Mouse (Mus musculus): Measurements from ENCODE around the gene B3galnt1.
A peak's percentile ranks its signal among the peaks of the same experiment; 100 is the strongest.
"Not testable (repeated sequence)": the region's sequence is repeated elsewhere in the genome, so short reads cannot be mapped to it uniquely, and the experiment has no call there.

Gene B3galnt1

GRCm38 (mm10) chr3:69598261-69599165, at the start of gene B3galnt1:
TSS of gene B3galnt1 (minus strand) at chr3:69598960.
- DNase-seq, result peak; percentile 59

- DNase-seq, result no peak
Measured at GRCm38 (mm10) chr3:69634521-69634920, 35.8 kb upstream of the B3galnt1 start.

DNA sequence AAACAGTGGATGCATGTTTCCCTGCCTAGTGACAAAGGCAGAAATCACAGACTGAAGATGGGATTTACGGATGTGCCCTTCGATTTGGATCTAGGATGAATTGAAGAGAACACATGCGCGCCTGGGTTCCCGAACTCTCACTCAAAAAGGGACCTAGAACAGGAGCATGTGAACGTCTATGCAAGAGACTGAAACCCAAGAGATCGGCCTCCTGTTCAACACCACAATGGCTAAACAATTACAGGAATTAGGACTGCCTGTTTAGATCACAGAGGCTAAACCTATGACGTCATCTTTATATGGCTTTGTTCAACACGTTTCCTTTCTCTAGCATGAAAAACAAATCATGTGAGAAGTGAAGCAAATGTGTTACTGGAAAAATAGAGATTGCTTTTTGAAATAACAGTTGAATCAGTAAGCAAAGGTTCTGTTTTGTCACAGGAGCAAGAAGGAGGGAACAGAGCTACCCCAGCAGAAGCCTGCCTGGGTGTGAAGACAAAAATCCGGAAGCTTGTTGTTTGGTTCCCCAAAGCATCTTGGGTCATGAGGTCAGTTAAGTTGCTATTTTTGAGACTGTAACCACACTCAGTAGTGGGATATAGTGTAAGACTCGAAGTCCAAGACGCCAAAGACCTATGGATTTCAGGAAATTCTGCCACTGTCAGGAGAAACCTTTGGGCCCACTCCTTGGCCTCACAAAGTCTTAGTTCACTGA, 35.1 kb upstream of the B3galnt1 start:
- DNase-seq, result peak; percentile 6

- DNase-seq, result no peak
Measured at GRCm38 (mm10) chr3:69626963-69627590, 28.3 kb upstream of the B3galnt1 start.

- DNase-seq, result no peak
Measured at GRCm38 (mm10) chr3:69626213-69626962, 27.6 kb upstream of the B3galnt1 start.

GRCm38 (mm10) chr3:69624182-69624581, 25.4 kb upstream of the B3galnt1 start:
- DNase-seq, result peak; percentile 71

DNA sequence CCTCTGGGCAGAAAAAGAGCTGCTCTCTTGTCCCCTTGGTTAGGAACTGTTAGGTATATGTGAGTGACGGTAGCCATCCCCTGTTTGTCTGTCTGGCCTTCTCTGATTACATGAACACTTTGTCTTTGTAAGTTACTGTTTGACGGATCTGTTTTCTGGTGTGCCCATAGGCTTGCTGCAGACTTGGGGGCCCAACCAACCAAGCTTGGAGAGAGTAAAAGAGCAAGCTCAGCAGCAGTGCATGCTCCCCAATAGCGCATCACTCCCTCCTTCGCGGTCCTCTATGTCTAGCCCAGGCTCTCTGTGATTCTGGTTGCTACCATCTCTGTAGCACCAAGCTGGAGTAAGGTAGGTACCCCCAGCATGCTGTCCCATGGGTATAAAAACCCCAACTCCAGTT, 9.1 kb upstream of the B3galnt1 start:
- DNase-seq, result no peak

DNA sequence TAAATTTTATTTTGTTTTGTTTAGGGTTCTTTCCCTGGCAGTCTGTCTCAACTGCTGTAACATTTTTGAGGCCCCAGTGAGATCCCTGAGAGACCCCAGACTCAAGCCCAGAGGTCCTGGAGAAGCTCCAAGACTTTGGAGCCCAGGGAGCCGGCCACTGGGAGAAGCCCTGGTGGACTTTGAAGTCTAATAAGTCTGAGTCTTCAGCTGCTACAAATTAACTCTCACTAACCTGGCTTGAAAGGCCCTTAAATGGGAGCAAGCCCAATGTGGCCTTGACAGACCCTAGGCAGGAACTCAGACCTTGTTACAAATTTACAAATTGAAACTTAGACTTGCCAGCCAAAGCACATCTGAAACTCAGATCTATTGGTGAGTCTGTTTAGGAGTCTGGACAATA, 8.7 kb upstream of the B3galnt1 start:
- DNase-seq, result no peak

DNA sequence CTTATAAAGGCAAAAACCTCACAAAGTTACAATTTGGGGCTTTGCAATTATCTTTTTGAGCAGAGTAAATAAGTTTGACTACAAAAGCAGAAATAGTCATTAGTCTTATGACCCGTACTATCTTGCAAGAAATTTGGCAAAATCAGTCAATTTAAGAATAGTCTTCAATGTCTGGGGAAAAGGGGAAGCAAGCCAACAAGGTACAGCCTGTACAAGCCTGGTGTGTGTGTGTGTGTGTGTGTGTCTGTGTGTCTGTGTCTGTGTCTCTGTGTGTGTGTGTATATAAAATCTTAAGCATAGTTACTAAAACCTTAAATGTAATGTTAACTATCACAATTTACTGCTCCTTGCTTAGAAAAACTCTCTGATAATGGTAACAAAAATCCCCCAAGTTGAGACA, 8.2 kb upstream of the B3galnt1 start:
- DNase-seq, result no peak

DNA sequence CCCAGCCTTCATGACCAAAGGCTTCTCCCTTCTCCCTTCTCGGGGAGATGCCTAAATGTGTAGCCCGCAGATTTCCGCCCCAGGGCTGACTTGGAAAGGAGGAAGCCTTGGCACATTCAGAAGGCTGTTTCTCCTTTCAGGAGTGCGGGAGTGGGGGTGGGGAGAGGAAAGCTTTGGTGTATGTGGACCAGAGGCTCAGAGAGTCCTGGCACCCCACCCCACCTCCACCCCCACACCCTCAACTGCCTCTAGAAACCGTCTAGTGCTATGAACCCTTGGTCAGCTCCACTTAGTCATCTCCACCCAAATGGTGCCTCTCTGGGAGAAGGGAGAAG, 373 bp upstream of the B3galnt1 start:
- peak; percentile 9 for DNase-seq

DNA sequence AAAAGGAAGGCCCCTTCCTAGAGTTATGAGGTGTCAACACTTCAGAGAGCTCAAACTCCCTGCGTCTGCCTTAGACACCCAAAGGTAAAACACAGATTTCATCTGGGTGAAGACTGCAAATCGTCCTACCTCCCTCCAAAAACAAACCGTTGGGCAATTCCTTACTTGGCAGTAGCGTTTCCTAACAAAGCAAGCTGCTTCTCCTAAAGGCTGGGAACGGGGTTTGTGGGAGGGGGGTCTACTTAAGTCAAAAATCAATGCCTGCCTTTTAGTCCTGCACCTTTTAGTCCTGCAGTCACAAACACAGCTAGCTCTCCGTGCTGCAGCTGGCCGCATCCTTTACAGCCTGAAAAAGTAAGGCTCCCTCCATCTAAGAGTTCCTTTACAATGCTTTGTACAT, 944 bp downstream of the B3galnt1 start:
- DNase-seq, result no peak

DNA sequence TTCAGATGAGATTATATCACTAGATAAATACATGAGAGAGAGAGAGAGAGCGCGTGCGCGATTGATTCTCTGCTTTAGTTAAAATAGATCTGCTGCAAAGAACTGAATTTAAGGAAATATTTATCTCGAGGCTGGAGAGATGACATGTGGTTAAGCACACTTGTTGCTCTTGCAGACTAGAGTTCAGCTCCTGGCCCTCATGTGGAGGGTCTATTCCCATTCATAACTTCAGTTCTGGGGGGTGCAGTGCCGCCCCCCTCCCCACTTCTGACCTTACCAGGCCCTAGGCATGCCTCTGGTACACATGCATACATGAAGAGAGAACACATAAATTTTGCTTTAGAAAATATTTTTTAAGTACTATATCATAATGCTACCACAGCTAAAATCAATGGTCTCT, 1.5 kb downstream of the B3galnt1 start:
- no peak for DNase-seq

DNA sequence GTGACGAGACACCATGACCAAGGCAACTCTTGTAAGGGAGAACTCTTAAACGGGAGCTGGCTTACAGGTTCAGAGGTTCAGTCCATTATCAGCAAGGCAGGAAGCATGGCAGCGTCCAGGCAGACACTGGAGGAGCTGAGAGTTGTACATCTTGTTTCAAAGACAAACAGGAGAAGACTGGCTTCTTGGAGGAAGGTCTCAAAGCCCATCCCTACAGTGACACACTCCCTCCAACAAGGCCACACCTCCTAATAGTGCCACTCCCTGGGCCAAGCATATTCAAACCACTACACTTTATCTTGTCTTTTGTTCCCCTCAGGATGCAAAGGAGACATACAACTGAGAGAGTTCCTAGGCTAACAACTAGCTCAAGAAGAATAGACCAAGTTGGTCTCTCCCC, 2.6 kb downstream of the B3galnt1 start:
- no peak for DNase-seq

GRCm38 (mm10) chr3:69594071-69594470, 4.7 kb downstream of the B3galnt1 start:
- no peak for DNase-seq

DNA sequence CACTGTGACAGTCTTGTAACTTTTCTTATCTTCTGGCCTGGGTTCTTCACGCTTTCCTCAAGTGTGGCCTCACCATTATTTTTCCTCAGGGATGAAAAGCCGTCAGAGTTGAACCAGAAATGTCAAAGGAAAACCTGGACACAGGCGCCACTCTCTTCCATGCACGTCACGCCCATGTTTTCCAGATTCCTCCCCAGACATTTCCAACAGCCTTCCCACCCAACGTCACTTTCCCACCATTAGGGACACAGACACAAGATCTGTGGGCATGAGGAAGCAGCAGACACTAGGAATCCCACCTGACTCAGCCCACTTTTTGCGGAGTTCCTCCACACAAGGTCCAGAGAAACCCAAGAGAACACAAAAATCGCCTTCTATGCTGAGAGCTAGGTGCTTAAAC, 5.3 kb downstream of the B3galnt1 start:
- DNase-seq, result no peak

- peak; percentile 4 for DNase-seq
Measured at GRCm38 (mm10) chr3:69588101-69588760, 10.5 kb downstream of the B3galnt1 start.

GRCm38 (mm10) chr3:69583798-69584197, 15.0 kb downstream of the B3galnt1 start:
- DNase-seq, result no peak

DNA sequence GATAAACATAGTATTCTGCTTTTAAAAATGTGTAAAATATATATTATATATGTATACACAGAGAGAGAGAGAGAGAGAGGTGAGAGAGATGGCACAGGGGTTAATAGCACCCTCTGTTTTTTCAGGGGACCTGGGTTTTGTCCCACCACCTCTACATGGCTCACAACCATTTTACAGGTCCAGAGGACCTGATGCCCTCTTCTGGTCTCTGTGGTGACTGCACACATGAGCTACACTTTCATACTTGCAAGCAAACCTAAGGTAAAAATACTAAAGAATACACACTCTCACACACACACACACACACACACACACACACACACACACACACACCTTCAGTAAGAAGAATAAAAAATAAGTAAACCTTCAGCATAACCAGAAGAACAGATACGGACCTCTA, 20.0 kb downstream of the B3galnt1 start:
- no peak for DNase-seq

DNA sequence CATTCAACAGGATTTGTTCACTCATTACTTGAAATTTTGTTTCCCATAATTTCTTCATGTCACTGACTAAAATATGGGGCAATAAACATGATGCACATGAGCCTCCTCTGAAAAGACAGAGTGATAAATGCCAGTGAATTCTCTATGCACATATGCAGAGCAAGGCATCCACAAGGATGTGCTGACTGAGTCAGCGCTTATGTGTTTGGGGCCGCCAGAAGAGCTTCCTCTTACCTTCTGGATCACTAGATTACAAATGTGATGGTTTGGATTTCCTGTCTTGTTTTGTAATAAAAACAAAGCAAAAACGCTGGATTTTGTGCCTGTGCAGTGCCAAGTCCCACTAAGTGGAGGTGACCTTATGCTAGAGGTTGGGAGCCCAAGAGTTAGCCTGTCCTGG, 22.0 kb downstream of the B3galnt1 start:
- DNase-seq, result no peak

DNA sequence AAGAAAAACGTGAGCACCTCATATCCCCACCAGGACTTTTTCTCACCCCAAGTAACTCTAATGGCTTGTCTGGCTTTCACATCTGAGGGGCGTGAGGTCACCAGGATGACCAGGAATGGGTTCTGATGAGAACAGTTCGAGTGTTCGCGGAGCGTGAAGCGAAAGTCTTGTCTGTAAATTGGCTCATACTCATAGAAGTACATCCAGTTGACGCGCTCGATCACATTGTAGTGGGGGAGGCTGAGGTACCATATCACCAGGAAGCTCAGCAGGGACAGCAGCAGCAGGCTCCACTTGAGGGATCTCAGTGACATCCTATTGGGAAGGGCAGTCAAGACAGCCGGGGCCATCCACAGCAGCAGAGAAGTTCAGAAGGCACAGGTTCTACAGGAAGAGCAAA, 23.2 kb downstream of the B3galnt1 start:
- DNase-seq, result no peak

DNA sequence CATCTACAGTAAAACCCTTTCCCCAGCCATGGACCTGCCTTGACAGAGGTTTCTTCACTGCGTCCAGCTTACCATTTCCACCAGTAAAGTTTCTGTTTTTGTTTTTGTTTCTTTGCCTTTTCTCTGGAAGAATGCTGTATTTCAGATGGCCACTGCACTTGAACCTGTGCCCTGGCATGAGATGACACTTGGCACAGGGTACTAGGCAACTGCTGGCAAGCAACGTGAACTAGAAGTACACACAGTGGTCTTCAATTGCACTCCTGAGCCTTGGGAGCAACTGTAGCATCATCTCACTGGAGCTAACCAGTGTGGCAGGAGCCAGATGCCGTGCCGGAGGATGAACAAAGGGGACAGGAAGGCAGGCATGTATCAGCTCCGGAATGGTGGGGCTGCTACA, 26.2 kb downstream of the B3galnt1 start:
- no peak for DNase-seq

DNA sequence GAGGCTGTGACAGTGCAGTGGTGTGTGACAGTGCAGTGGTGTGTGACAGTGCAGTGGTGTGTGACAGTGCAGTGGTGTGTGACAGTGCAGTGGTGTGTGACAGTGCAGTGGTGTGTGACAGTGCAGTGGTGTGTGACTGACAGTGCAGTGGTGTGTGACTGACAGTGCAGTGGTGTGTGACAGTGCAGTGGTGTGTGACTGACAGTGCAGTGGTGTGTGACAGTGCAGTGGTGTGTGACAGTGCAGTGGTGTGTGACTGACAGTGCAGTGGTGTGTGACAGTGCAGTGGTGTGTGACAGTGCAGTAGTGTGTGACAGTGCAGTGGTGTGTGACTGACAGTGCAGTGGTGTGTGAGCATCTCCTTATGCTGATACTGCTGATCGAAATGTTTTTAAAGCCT, 33.2 kb downstream of the B3galnt1 start:
- DNase-seq, result not testable (repeated sequence)

DNA sequence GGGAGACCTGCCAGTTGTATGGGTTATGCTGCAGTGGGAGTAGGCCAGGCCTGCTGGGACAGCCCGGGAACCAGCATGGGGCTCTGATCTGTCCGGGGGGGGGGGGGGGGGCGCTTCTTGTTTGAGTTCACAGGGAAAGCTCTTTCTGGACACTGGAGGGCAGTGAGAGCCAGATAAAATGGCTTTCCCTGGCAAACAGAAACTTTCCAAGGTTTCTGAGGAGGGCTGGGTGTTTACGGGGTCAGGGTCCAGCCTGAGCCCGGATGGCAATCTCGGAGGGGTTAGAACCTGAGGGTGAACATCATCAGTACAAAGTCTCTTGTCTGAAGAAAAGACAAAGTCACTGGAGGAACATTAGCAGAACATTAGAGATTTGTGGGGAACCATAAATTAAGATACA, 35.4 kb downstream of the B3galnt1 start:
- DNase-seq, result no peak
